Mouse (Mus musculus) embryonic fibroblast, embryonic 13.5 days (primary cell): ENCODE data around the gene Pole4. TPM values are rescaled to one million over a fixed set of nuclear protein-coding genes. Genes with fewer than 3 reads are reported as not detected.
"Not testable (repeated sequence)": the region's sequence is repeated elsewhere in the genome, so short reads cannot be mapped to it uniquely, and the experiment has no call there.

ENCODE experiments used
- H3K27ac ChIP-seq: 2 replicates; pipeline ENCODE4 v1.5.1; 2012; ENCODE audit warnings: low read length, control low read depth, inconsistent platforms; ENCODE audit not compliant: insufficient read depth
- H3K4me1 ChIP-seq: 2 replicates; pipeline ENCODE4 v1.6.1; 2011; ENCODE audit warnings: low read length; ENCODE audit not compliant: control insufficient read depth, insufficient read depth
- H3K4me3 ChIP-seq: 2 replicates; pipeline ENCODE4 v1.5.1; 2011; ENCODE audit warnings: mild to moderate bottlenecking, control low read depth, low read length; ENCODE audit not compliant: insufficient read depth
- CTCF ChIP-seq: IDR thresholded peaks from 2 replicates; pipeline ENCODE4 v1.5.1; 2011; ENCODE audit warnings: mild to moderate bottlenecking, control low read depth, low read length, moderate library complexity, borderline replicate concordance; ENCODE audit not compliant: insufficient read depth
- POLR2A ChIP-seq: IDR thresholded peaks from 2 replicates; pipeline ENCODE4 v1.6.1; 2011; ENCODE audit warnings: low read depth, mild to moderate bottlenecking, control low read depth, low read length, moderate library complexity
- polyA plus RNA-seq: library from polyadenylated mRNA; stranded (reverse); fragments of >200 nt; gene quantifications from 2 replicates; pipeline ENCODE4 v1.2.4, GENCODE M21; 2011; ENCODE audit warnings: low read depth; ENCODE audit not compliant: missing spikeins, insufficient read length

Pole4 gene
- polyA plus RNA-seq, 1 experiment: 75.0 TPM

- Histone ChIP-seq H3K4me3 (no peak overlapping the region), H3K4me1 (no peaks in the 10 kb centered on the region), H3K27ac (no peak overlapping the region)
- TF ChIP-seq POLR2A (no peak), CTCF (no peak)
Observed at GRCm38 (mm10) chr6:82647940-82648655, 57.1 kb downstream of the Pole4 start.

- Histone ChIP-seq H3K4me1 (no peaks in the 10 kb centered on the region), H3K4me3 (no peak overlapping the region), H3K27ac (no peak overlapping the region)
- TF ChIP-seq CTCF (no peak), POLR2A (no peak)
Observed at GRCm38 (mm10) chr6:82647001-82647400, 58.2 kb downstream of the Pole4 start.

- Histone ChIP-seq H3K27ac (peak overlapping the region; percentile 87), H3K4me3 (no peak overlapping the region), H3K4me1 (peaks cover 7% of the 10 kb centered on the region)
- TF ChIP-seq CTCF: no peak
Observed at GRCm38 (mm10) chr6:82640046-82640445, 65.1 kb downstream of the Pole4 start.

GRCm38 (mm10) chr6:82625331-82625730 lies 79.8 kb downstream of the Pole4 start:
- H3K4me1 ChIP-seq, H3K27ac ChIP-seq, H3K4me3 ChIP-seq: not testable (repeated sequence)

GRCm38 (mm10) chr6:82613201-82613600 lies 92.0 kb downstream of the Pole4 start:
- no peaks in the 10 kb centered on the region for H3K4me1 ChIP-seq
- no peak for TF ChIP-seq POLR2A
- TF ChIP-seq CTCF: no peak
- no peak overlapping the region for H3K4me3 ChIP-seq
- H3K27ac ChIP-seq: no peak overlapping the region

- Histone ChIP-seq H3K4me3 (no peak overlapping the region), H3K27ac (no peak overlapping the region), H3K4me1 (no peaks in the 10 kb centered on the region)
- no peak for TF ChIP-seq CTCF
- no peak for TF ChIP-seq POLR2A
Observed at GRCm38 (mm10) chr6:82611049-82611448, 94.1 kb downstream of the Pole4 start.

- Histone ChIP-seq H3K4me3 (no peak overlapping the region), H3K27ac (no peak overlapping the region), H3K4me1 (no peaks in the 10 kb centered on the region)
- no peak for TF ChIP-seq POLR2A
- TF ChIP-seq CTCF: no peak
Observed at GRCm38 (mm10) chr6:82609339-82609926, 95.7 kb downstream of the Pole4 start.

GRCm38 (mm10) chr6:82608756-82609155 lies 96.4 kb downstream of the Pole4 start:
- TF ChIP-seq CTCF (no peak), POLR2A (no peak)
- H3K27ac ChIP-seq: no peak overlapping the region
- no peaks in the 10 kb centered on the region for H3K4me1 ChIP-seq
- no peak overlapping the region for H3K4me3 ChIP-seq

- H3K27ac ChIP-seq: no peak overlapping the region
- no peaks in the 10 kb centered on the region for H3K4me1 ChIP-seq
- TF ChIP-seq POLR2A (no peak), CTCF (no peak)
- H3K4me3 ChIP-seq: no peak overlapping the region
Observed at GRCm38 (mm10) chr6:82604791-82605190, 100.4 kb downstream of the Pole4 start.

GRCm38 (mm10) chr6:82603665-82604064 lies 101.5 kb downstream of the Pole4 start:
- Histone ChIP-seq H3K4me3 (no peak overlapping the region), H3K4me1 (no peaks in the 10 kb centered on the region)
- TF ChIP-seq POLR2A (no peak), CTCF (peak; percentile 78)

GRCm38 (mm10) chr6:82603228-82603627 lies 101.9 kb downstream of the Pole4 start:
- TF ChIP-seq POLR2A (no peak), CTCF (no peak)
- Histone ChIP-seq H3K27ac (no peak overlapping the region), H3K4me3 (no peak overlapping the region)

More at GRCm38 (mm10) chr6:82603665-82604064, 101.5 kb downstream of the Pole4 start:
- no peak overlapping the region for H3K27ac ChIP-seq

More at GRCm38 (mm10) chr6:82603228-82603627, 101.9 kb downstream of the Pole4 start:
- H3K4me1 ChIP-seq: no peaks in the 10 kb centered on the region
